Mouse (Mus musculus) erythroblast, embryonic 14.5 days (primary cell): ENCODE measurements around the gene Hrk. TPM values are rescaled to one million over a fixed set of nuclear protein-coding genes. Genes with fewer than 3 reads are reported as not detected.

ENCODE experiments used
- H3K27me3 ChIP-seq: 2 replicates; pipeline ENCODE4 v1.6.1; 2012; ENCODE audit warnings: inconsistent platforms; ENCODE audit not compliant: control insufficient read depth
- H3K36me3 ChIP-seq: 2 replicates; pipeline ENCODE4 v1.6.1; 2012; ENCODE audit warnings: mild to moderate bottlenecking, inconsistent platforms; ENCODE audit not compliant: control insufficient read depth
- H3K4me1 ChIP-seq: 2 replicates; pipeline ENCODE4 v1.6.1; 2012; ENCODE audit warnings: inconsistent platforms; ENCODE audit not compliant: control insufficient read depth
- H3K4me3 ChIP-seq: replicated peaks from 2 replicates; pipeline ENCODE3; 2012; ENCODE audit warnings: moderate library complexity, mild to moderate bottlenecking, inconsistent platforms
- H3K9me3 ChIP-seq: 2 replicates; pipeline ENCODE4 v1.6.1; 2012; ENCODE audit warnings: low read length, inconsistent platforms, mixed read lengths; ENCODE audit not compliant: control insufficient read depth
- GATA1 ChIP-seq: IDR thresholded peaks from 2 replicates; pipeline ENCODE4 v1.6.1; 2012; ENCODE audit warnings: low read length, inconsistent platforms, mixed read lengths
- TAL1 ChIP-seq: IDR thresholded peaks from 3 replicates; pipeline ENCODE4 v1.6.1; 2012; ENCODE audit warnings: low read length, inconsistent platforms, mixed read lengths
- polyA plus RNA-seq: library from polyadenylated mRNA; stranded (reverse); fragments of >175 nt; gene quantifications from 2 replicates; pipeline ENCODE4 v1.2.3, GENCODE M21; 2012

Gene Hrk
- polyA plus RNA-seq, 1 experiment: not detected

- Histone ChIP-seq H3K4me1 (no peaks in the 10 kb centered on the region), H3K36me3 (no peaks in the 10 kb centered on the region), H3K9me3 (peaks cover 13% of the 10 kb centered on the region), H3K27me3 (peaks cover 91% of the 10 kb centered on the region), H3K4me3 (no peak overlapping the region)
- TF ChIP-seq GATA1 (no peak), TAL1 (no peak)
Measured at GRCm38 (mm10) chr5:118171665-118172064, 7.2 kb downstream of the Hrk start.

GRCm38 (mm10) chr5:118172078-118172723, 7.8 kb downstream of the Hrk start:
- H3K9me3 ChIP-seq: peaks cover 13% of the 10 kb centered on the region
- no peak overlapping the region for H3K4me3 ChIP-seq
- no peaks in the 10 kb centered on the region for H3K36me3 ChIP-seq
- H3K27me3 ChIP-seq: peaks cover 87% of the 10 kb centered on the region
- TF ChIP-seq TAL1 (no peak), GATA1 (no peak)
- no peaks in the 10 kb centered on the region for H3K4me1 ChIP-seq

GRCm38 (mm10) chr5:118174310-118175009, 10.0 kb downstream of the Hrk start:
- TF ChIP-seq TAL1 (no peak), GATA1 (no peak)
- Histone ChIP-seq H3K4me3 (no peak overlapping the region), H3K9me3 (peaks cover 11% of the 10 kb centered on the region)

GRCm38 (mm10) chr5:118175137-118175536, 10.7 kb downstream of the Hrk start:
- Histone ChIP-seq H3K4me3 (no peak overlapping the region), H3K9me3 (peaks cover 11% of the 10 kb centered on the region), H3K4me1 (no peaks in the 10 kb centered on the region), H3K36me3 (no peaks in the 10 kb centered on the region), H3K27me3 (peaks cover 58% of the 10 kb centered on the region)
- TF ChIP-seq GATA1: no peak
- TF ChIP-seq TAL1: no peak

More at GRCm38 (mm10) chr5:118174310-118175009, 10.0 kb downstream of the Hrk start:
- H3K4me1 ChIP-seq: no peaks in the 10 kb centered on the region
- H3K36me3 ChIP-seq: no peaks in the 10 kb centered on the region
- peaks cover 65% of the 10 kb centered on the region for H3K27me3 ChIP-seq

GRCm38 (mm10) chr5:118177640-118178039, 13.2 kb downstream of the Hrk start:
- Histone ChIP-seq H3K36me3 (no peaks in the 10 kb centered on the region), H3K27me3 (peaks cover 33% of the 10 kb centered on the region), H3K9me3 (peaks cover 9% of the 10 kb centered on the region), H3K4me3 (no peak overlapping the region), H3K4me1 (no peaks in the 10 kb centered on the region)
- TF ChIP-seq TAL1: no peak
- no peak for TF ChIP-seq GATA1

- no peaks in the 10 kb centered on the region for H3K27me3 ChIP-seq
- H3K4me3 ChIP-seq: no peak overlapping the region
- no peaks in the 10 kb centered on the region for H3K36me3 ChIP-seq
- no peaks in the 10 kb centered on the region for H3K9me3 ChIP-seq
- TF ChIP-seq GATA1 (no peak), TAL1 (no peak)
- no peaks in the 10 kb centered on the region for H3K4me1 ChIP-seq
Measured at GRCm38 (mm10) chr5:118186903-118187633, 22.6 kb downstream of the Hrk start.

- TF ChIP-seq GATA1 (no peak), TAL1 (no peak)
- no peaks in the 10 kb centered on the region for H3K4me1 ChIP-seq
- H3K4me3 ChIP-seq: no peak overlapping the region
- H3K9me3 ChIP-seq: no peaks in the 10 kb centered on the region
- no peaks in the 10 kb centered on the region for H3K36me3 ChIP-seq
- H3K27me3 ChIP-seq: no peaks in the 10 kb centered on the region
Measured at GRCm38 (mm10) chr5:118188356-118188755, 23.9 kb downstream of the Hrk start.

- no peaks in the 10 kb centered on the region for H3K27me3 ChIP-seq
- no peak overlapping the region for H3K4me3 ChIP-seq
- no peaks in the 10 kb centered on the region for H3K36me3 ChIP-seq
- TF ChIP-seq TAL1 (no peak), GATA1 (no peak)
- no peaks in the 10 kb centered on the region for H3K9me3 ChIP-seq
- no peaks in the 10 kb centered on the region for H3K4me1 ChIP-seq
Measured at GRCm38 (mm10) chr5:118190491-118190890, 26.0 kb downstream of the Hrk start.

- Histone ChIP-seq H3K4me3 (no peak overlapping the region), H3K27me3 (no peaks in the 10 kb centered on the region)
- no peak for TF ChIP-seq GATA1
Measured at GRCm38 (mm10) chr5:118192221-118192620, 27.8 kb downstream of the Hrk start.

GRCm38 (mm10) chr5:118197421-118197820, 33.0 kb downstream of the Hrk start:
- no peaks in the 10 kb centered on the region for H3K9me3 ChIP-seq
- H3K4me1 ChIP-seq: no peaks in the 10 kb centered on the region
- TF ChIP-seq GATA1 (no peak), TAL1 (no peak)
- no peaks in the 10 kb centered on the region for H3K36me3 ChIP-seq
- H3K27me3 ChIP-seq: no peaks in the 10 kb centered on the region
- no peak overlapping the region for H3K4me3 ChIP-seq

More at GRCm38 (mm10) chr5:118192221-118192620, 27.8 kb downstream of the Hrk start:
- Histone ChIP-seq H3K9me3 (no peaks in the 10 kb centered on the region), H3K36me3 (no peaks in the 10 kb centered on the region), H3K4me1 (no peaks in the 10 kb centered on the region)
